Mouse (Mus musculus): ENCODE data around the gene Gm21761. TPM values are rescaled to one million over a fixed set of nuclear protein-coding genes. Genes with fewer than 3 reads are reported as not detected.

Gene Gm21761
- not detected for polyA plus RNA-seq (2017; shearing (Covaris generic))

DNA sequence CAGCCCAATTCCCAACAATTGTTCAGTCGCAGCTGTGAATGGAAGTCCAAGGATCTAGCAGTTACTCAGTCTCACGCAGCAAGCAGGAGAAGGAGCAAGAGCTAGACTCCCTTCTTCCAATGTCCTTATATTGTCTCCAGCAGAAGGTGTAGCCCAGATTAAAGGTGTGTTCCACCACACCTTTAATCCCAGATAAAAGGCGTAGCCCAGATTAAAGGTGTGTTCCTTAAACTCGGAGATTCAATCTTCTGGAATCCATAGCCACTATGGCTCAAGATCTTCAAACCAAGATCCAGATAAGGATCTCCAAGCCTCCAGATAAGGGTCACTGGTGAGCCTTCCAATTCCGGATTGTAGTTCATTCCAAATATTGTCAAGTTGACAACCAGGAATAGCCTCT, at the start of gene Gm21761:
Gm21761 (minus strand) TSS at position 101 of the 400 bp plus-strand sequence.

GRCm38 (mm10) chr13:119950706-119951105, 21.6 kb upstream of the Gm21761 start, which contains the start of gene B020031M17Rik:
B020031M17Rik (minus strand) TSS chr13:119950806.

DNA sequence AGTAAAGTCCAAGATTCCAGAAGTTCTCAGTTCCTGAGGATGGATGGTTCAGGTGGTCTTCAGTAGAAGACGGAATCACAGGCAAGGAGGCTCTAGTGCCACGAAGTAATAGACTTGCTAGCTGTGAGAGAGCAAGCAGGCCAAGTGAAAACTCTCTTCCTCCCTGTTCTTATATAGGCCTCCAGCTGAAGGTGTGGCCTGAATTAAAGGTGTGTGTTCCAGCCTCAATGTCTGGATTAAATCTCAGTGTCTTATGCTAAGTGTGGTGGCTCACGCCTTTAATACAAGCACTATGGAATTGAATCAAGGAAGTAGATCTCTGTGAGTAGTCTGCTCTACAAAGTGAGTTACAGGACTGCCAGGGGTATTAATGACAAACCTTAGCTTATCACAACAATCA, 34.4 kb downstream of the Gm21761 start, which contains the start of gene Tcstv1:
Tcstv1 (minus strand) TSS at position 101 of the 400 bp plus-strand sequence.

Other genes with a start within 250 kb of the Gm21761 start
- gene Hmgcs1, start 238.9 kb downstream of the Gm21761 start, polyA plus RNA-seq (2017; shearing (Covaris generic)): 52.9 TPM
- 0.68 TPM for gene Nim1k, start 173.4 kb downstream of the Gm21761 start, polyA plus RNA-seq (2017; shearing (Covaris generic))
- gene Zfp131, start 138.4 kb downstream of the Gm21761 start, polyA plus RNA-seq (2017; shearing (Covaris generic)): 20.4 TPM
- not detected for gene AF067063, start 99.1 kb downstream of the Gm21761 start, polyA plus RNA-seq (2017; shearing (Covaris generic))
- 0.40 TPM for gene D13Ertd608e, start 93.3 kb downstream of the Gm21761 start, polyA plus RNA-seq (2017; shearing (Covaris generic))
- gene Tcstv1, start 34.5 kb downstream of the Gm21761 start, polyA plus RNA-seq (2017; shearing (Covaris generic)): not detected
- not detected for gene B020031M17Rik, start 21.5 kb upstream of the Gm21761 start, polyA plus RNA-seq (2017; shearing (Covaris generic))
- gene Gm36079, start 97.7 kb upstream of the Gm21761 start, polyA plus RNA-seq (2017; shearing (Covaris generic)): not detected
- not detected for gene Gm21188, start 122.9 kb upstream of the Gm21761 start, polyA plus RNA-seq (2017; shearing (Covaris generic))
- not detected for gene Gm20767, start 211.0 kb upstream of the Gm21761 start, polyA plus RNA-seq (2017; shearing (Covaris generic))
- not detected for gene Gm21818, start 243.2 kb upstream of the Gm21761 start, polyA plus RNA-seq (2017; shearing (Covaris generic))